Mouse (Mus musculus) thymus, adult 2 months (tissue): ENCODE measurements around the gene Azi2. TPM values are rescaled to one million over a fixed set of nuclear protein-coding genes. Genes with fewer than 3 reads are reported as not detected.

Experiments used
- DNase-seq: peaks from one replicate; pipeline ENCODE4 v3.0.0; 2021
- H3K27ac ChIP-seq: fragments of 200-500 bp; 2 replicates; pipeline ENCODE4 v1.5.1; 2012; ENCODE audit warnings: low read length, control low read depth; ENCODE audit not compliant: control insufficient read depth, insufficient read depth
- H3K27me3 ChIP-seq: fragments of 200-500 bp; 2 replicates; pipeline ENCODE4 v1.6.1; 2012; ENCODE audit warnings: mild to moderate bottlenecking, low read length, moderate library complexity, mixed read lengths; ENCODE audit not compliant: control insufficient read depth, insufficient read depth
- H3K36me3 ChIP-seq: fragments of 200-500 bp; 2 replicates; pipeline ENCODE4 v1.6.1; 2012; ENCODE audit warnings: mild to moderate bottlenecking, low read length, moderate library complexity; ENCODE audit not compliant: control insufficient read depth, insufficient read depth
- H3K4me1 ChIP-seq: fragments of 200-500 bp; replicated peaks from 2 replicates; pipeline ENCODE4 v1.6.1; 2012; ENCODE audit warnings: low read length; ENCODE audit not compliant: control insufficient read depth, insufficient read depth
- H3K4me3 ChIP-seq: fragments of 200-500 bp; 2 replicates; pipeline ENCODE4 v1.5.1; 2012; ENCODE audit warnings: mild to moderate bottlenecking, low read length, control low read depth, moderate library complexity; ENCODE audit not compliant: control insufficient read depth, insufficient read depth
- CTCF ChIP-seq: fragments of 200-500 bp; IDR thresholded peaks from 2 replicates; pipeline ENCODE4 v1.5.1; 2012; ENCODE audit warnings: mild to moderate bottlenecking, control low read depth, low read length, moderate library complexity, borderline replicate concordance; ENCODE audit not compliant: control insufficient read depth, poor library complexity, insufficient read depth; ENCODE audit errors: extremely low read depth
- POLR2A ChIP-seq: fragments of 200-500 bp; IDR thresholded peaks from 2 replicates; pipeline ENCODE4 v1.6.1; 2012; ENCODE audit warnings: mild to moderate bottlenecking, low read length, control low read depth, moderate library complexity; ENCODE audit not compliant: control insufficient read depth, poor library complexity, insufficient read depth; ENCODE audit errors: extremely low read depth
- WGBS: fragments of 180-500 bp; shearing (Covaris S2); methylation state at CpG from one replicate; pipeline ENCODE4 v1.1.7; 2018; 5-methylcytosine and 5-hydroxymethylcytosine counted together
- polyA plus RNA-seq: library from polyadenylated mRNA; depleted of rRNA; stranded (reverse); fragments of >200 nt; gene quantifications from 2 replicates; pipeline ENCODE4 v1.2.3, GENCODE M21; 2012

The Azi2 gene
- polyA plus RNA-seq, 1 experiment = 35.1 TPM

GRCm38 (mm10) chr9:118024966-118025365 lies 15.3 kb upstream of the Azi2 start:
- WGBS = 90% methylated on average over 2 of the region's 2 CpGs
- Histone ChIP-seq H3K27ac (no peak overlapping the region), H3K4me3 (no peak overlapping the region), H3K4me1 (no peaks in the 10 kb centered on the region), H3K36me3 (no peaks in the 10 kb centered on the region), H3K27me3 (no peaks in the 10 kb centered on the region)
- TF ChIP-seq POLR2A = no peak
- TF ChIP-seq CTCF = no peak
- DNase-seq = no peak

GRCm38 (mm10) chr9:118029490-118029889 lies 10.8 kb upstream of the Azi2 start:
- Histone ChIP-seq H3K4me1 (no peaks in the 10 kb centered on the region), H3K36me3 (no peaks in the 10 kb centered on the region), H3K4me3 (no peak overlapping the region), H3K27ac (no peak overlapping the region), H3K27me3 (no peaks in the 10 kb centered on the region)
- 59% methylated on average over 4 of the region's 4 CpGs for WGBS
- DNase-seq = no peak
- no peak for TF ChIP-seq POLR2A
- no peak for TF ChIP-seq CTCF

- no peak for DNase-seq
- Histone ChIP-seq H3K4me1 (no peaks in the 10 kb centered on the region), H3K4me3 (no peak overlapping the region), H3K36me3 (no peaks in the 10 kb centered on the region), H3K27me3 (no peaks in the 10 kb centered on the region), H3K27ac (no peak overlapping the region)
- WGBS = 38% methylated on average over 1 of the region's 1 CpGs
- TF ChIP-seq CTCF = no peak
- TF ChIP-seq POLR2A = no peak
These were observed 10.0 kb upstream of the Azi2 start for GRCm38 (mm10) chr9:118030252-118030651.

GRCm38 (mm10) chr9:118031694-118032093 lies 8.6 kb upstream of the Azi2 start:
- no peak for DNase-seq
- no peaks in the 10 kb centered on the region for H3K36me3 ChIP-seq
- no peak for TF ChIP-seq POLR2A
- no peak overlapping the region for H3K4me3 ChIP-seq
- WGBS = 78% methylated on average over 2 of the region's 2 CpGs
- H3K27ac ChIP-seq = no peak overlapping the region
- no peaks in the 10 kb centered on the region for H3K27me3 ChIP-seq
- no peaks in the 10 kb centered on the region for H3K4me1 ChIP-seq

GRCm38 (mm10) chr9:118034990-118035389 lies 5.3 kb upstream of the Azi2 start:
- peaks cover 2% of the 10 kb centered on the region; the same call in 1 of the 2 replicates for H3K4me1 ChIP-seq
- TF ChIP-seq CTCF = no peak
- TF ChIP-seq POLR2A = no peak
- H3K36me3 ChIP-seq = no peaks in the 10 kb centered on the region
- DNase-seq = no peak
- H3K27me3 ChIP-seq = no peaks in the 10 kb centered on the region
- no peak overlapping the region for H3K27ac ChIP-seq
- H3K4me3 ChIP-seq = no peak overlapping the region
- WGBS = 89% methylated on average over 3 of the region's 3 CpGs

GRCm38 (mm10) chr9:118041022-118041400 lies 712 bp downstream of the Azi2 start:
- H3K4me3 ChIP-seq = peak overlapping the region; percentile 66
- H3K36me3 ChIP-seq = no peaks in the 10 kb centered on the region
- H3K27ac ChIP-seq = peak overlapping the region; percentile 80
- no peaks in the 10 kb centered on the region for H3K27me3 ChIP-seq
- TF ChIP-seq POLR2A = no peak
- no peak for TF ChIP-seq CTCF
- WGBS = under 1% methylated on average over 21 of the region's 21 CpGs
- H3K4me1 ChIP-seq = peaks cover 6% of the 10 kb centered on the region
- peak; percentile 37 for DNase-seq

- no peak overlapping the region for H3K27ac ChIP-seq
These were observed 1.3 kb downstream of the Azi2 start for GRCm38 (mm10) chr9:118041646-118042045.

More at GRCm38 (mm10) chr9:118041646-118042045, 1.3 kb downstream of the Azi2 start:
- peaks cover 6% of the 10 kb centered on the region for H3K4me1 ChIP-seq
- H3K36me3 ChIP-seq = no peaks in the 10 kb centered on the region
- H3K4me3 ChIP-seq = no peak overlapping the region
- WGBS = 28% methylated on average over 5 of the region's 5 CpGs
- no peaks in the 10 kb centered on the region for H3K27me3 ChIP-seq
- no peak for TF ChIP-seq CTCF
- no peak for TF ChIP-seq POLR2A
- no peak for DNase-seq
